Mouse (Mus musculus): ENCODE measurements around the gene Olfr1412. TPM values are rescaled to one million over a fixed set of nuclear protein-coding genes. Genes with fewer than 3 reads are reported as not detected.
A peak's percentile ranks its signal among the peaks of the same experiment; 100 is the strongest.

The Olfr1412 gene
- total and polyA plus RNA-seq, 3 experiments: 0.16 TPM; not detected in 2

- Histone ChIP-seq H3K4me1 (ENCODE audit: insufficient read depth, low read depth, low read length) (no peaks in the 10 kb centered on the region), H3K4me3 (ENCODE audit: low read depth, low read length) (no peak overlapping the region), H3K27me3 (ENCODE audit: insufficient read depth, low read length) (peaks cover 7% of the 10 kb centered on the region), H3K9me3 (replicated peaks) (no peaks in the 10 kb centered on the region), H3K36me3 (replicated peaks) (no peaks in the 10 kb centered on the region)
- ATAC-seq (ENCODE audit: extremely low read depth, insufficient number of reproducible peaks, low FRiP score, poor library complexity, severe bottlenecking): no peak
- DNase-seq (ENCODE audit: low spot score): no peak
- TF ChIP-seq CTCF (IDR thresholded peaks at IDR 0.05; ENCODE audit: low read depth, low read length): no peak
- TF ChIP-seq POLR2AphosphoS5 (IDR thresholded peaks at IDR 0.05; ENCODE audit: insufficient replicate concordance, low read depth, low read length): no peak
- TF ChIP-seq TAL1 (conservative IDR thresholded peaks at IDR 0.05; ENCODE audit: low read depth, low read length): no peak
- TF ChIP-seq GATA2 (IDR thresholded peaks at IDR 0.05; ENCODE audit: borderline replicate concordance, low read depth, low read length): no peak
- no peak for TF ChIP-seq GATA1 (IDR thresholded peaks at IDR 0.05; ENCODE audit: borderline replicate concordance, low read length)
Observed at GRCm38 (mm10) chr1:92596019-92596418, 10.4 kb downstream of the Olfr1412 start.

- H3K27me3 ChIP-seq (ENCODE audit: insufficient read depth, low read length): peaks cover 3% of the 10 kb centered on the region; the same call in 1 of the 2 replicates
- no peaks in the 10 kb centered on the region for H3K4me1 ChIP-seq (ENCODE audit: insufficient read depth, low read depth, low read length)
- ATAC-seq (ENCODE audit: extremely low read depth, insufficient number of reproducible peaks, low FRiP score, poor library complexity, severe bottlenecking) (no peak), DNase-seq (ENCODE audit: low spot score) (no peak)
- no peaks in the 10 kb centered on the region for H3K9me3 ChIP-seq (replicated peaks)
- TF ChIP-seq TAL1 (conservative IDR thresholded peaks at IDR 0.05; ENCODE audit: low read depth, low read length) (no peak), GATA1 (IDR thresholded peaks at IDR 0.05; ENCODE audit: borderline replicate concordance, low read length) (no peak), CTCF (IDR thresholded peaks at IDR 0.05; ENCODE audit: low read depth, low read length) (no peak), GATA2 (IDR thresholded peaks at IDR 0.05; ENCODE audit: borderline replicate concordance, low read depth, low read length) (no peak), POLR2AphosphoS5 (IDR thresholded peaks at IDR 0.05; ENCODE audit: insufficient replicate concordance, low read depth, low read length) (no peak)
- H3K36me3 ChIP-seq (replicated peaks): no peaks in the 10 kb centered on the region
- H3K4me3 ChIP-seq (ENCODE audit: low read depth, low read length): no peak within 1 kb of the TSS
Observed at GRCm38 (mm10) chr1:92605482-92605881, 19.9 kb downstream of the Olfr1412 start, which contains the start of gene Olfr1410. Gene Olfr1410 (plus strand): TSS chr1:92605782.

DNA sequence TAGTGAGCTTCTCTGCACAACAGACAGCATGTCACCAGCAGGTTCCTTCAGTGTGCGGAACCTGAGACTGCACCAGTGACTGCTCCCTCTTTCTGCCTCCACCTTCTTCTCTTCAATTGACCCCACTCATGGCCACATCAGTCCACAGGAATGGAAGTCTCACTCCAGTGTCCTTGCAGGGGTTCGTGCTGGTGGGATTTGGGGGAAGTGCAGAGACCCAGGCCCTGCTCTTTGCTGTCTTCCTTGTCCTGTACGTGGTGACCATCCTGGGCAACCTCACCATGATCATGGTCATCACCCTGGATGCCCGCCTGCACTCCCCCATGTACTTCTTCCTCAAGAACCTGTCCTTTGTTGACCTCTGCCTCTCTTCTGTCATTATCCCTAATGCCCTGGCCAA lies 22.1 kb downstream of the Olfr1412 start:
- no peak for ATAC-seq (ENCODE audit: extremely low read depth, insufficient number of reproducible peaks, low FRiP score, poor library complexity, severe bottlenecking)
- no peak for TF ChIP-seq TAL1 (conservative IDR thresholded peaks at IDR 0.05; ENCODE audit: low read depth, low read length)
- no peak for TF ChIP-seq GATA1 (IDR thresholded peaks at IDR 0.05; ENCODE audit: borderline replicate concordance, low read length)
- TF ChIP-seq POLR2AphosphoS5 (IDR thresholded peaks at IDR 0.05; ENCODE audit: insufficient replicate concordance, low read depth, low read length): no peak
- TF ChIP-seq CTCF (IDR thresholded peaks at IDR 0.05; ENCODE audit: low read depth, low read length): no peak
- TF ChIP-seq GATA2 (IDR thresholded peaks at IDR 0.05; ENCODE audit: borderline replicate concordance, low read depth, low read length): no peak
- Histone ChIP-seq H3K27me3 (ENCODE audit: insufficient read depth, low read length) (peaks cover 3% of the 10 kb centered on the region; the same call in 1 of the 2 replicates), H3K9me3 (replicated peaks) (no peaks in the 10 kb centered on the region), H3K4me3 (ENCODE audit: low read depth, low read length) (no peak overlapping the region), H3K36me3 (replicated peaks) (no peaks in the 10 kb centered on the region), H3K4me1 (ENCODE audit: insufficient read depth, low read depth, low read length) (no peaks in the 10 kb centered on the region)
- DNase-seq (ENCODE audit: low spot score): no peak

GRCm38 (mm10) chr1:92611008-92611407 lies 25.4 kb downstream of the Olfr1412 start:
- Histone ChIP-seq H3K36me3 (replicated peaks) (no peaks in the 10 kb centered on the region), H3K4me3 (ENCODE audit: low read depth, low read length) (no peak overlapping the region), H3K27me3 (ENCODE audit: insufficient read depth, low read length) (peaks cover 2% of the 10 kb centered on the region; the same call in 1 of the 2 replicates), H3K4me1 (ENCODE audit: insufficient read depth, low read depth, low read length) (no peaks in the 10 kb centered on the region), H3K9me3 (replicated peaks) (no peaks in the 10 kb centered on the region)
- DNase-seq (ENCODE audit: low spot score): peak; percentile 10
- TF ChIP-seq CTCF (IDR thresholded peaks at IDR 0.05; ENCODE audit: low read depth, low read length) (peak; percentile 92), POLR2AphosphoS5 (IDR thresholded peaks at IDR 0.05; ENCODE audit: insufficient replicate concordance, low read depth, low read length) (no peak)
- ATAC-seq (ENCODE audit: extremely low read depth, insufficient number of reproducible peaks, low FRiP score, poor library complexity, severe bottlenecking): no peak

DNA sequence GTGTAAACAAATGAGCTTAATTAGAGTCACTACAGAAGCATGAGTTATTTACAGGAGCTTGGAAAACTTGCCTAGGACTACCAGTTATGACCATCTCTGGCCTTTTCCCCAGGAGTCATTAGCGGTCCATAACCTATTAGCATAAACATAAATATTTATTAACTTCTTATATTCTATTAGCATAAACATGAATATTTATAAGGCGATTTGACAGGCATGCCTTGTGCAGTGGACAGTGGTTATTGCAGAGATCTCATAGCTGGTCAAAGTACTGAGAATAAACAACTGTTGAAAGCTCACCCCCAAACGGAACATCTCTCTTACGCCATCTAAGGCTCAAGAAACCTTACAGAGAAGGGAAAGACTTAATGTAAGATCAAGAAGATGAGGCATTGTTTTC lies 27.6 kb downstream of the Olfr1412 start:
- Histone ChIP-seq H3K9me3 (replicated peaks) (no peaks in the 10 kb centered on the region), H3K4me3 (ENCODE audit: low read depth, low read length) (no peak overlapping the region), H3K27me3 (ENCODE audit: insufficient read depth, low read length) (peaks cover 9% of the 10 kb centered on the region), H3K36me3 (replicated peaks) (no peaks in the 10 kb centered on the region), H3K4me1 (ENCODE audit: insufficient read depth, low read depth, low read length) (no peaks in the 10 kb centered on the region)
- DNase-seq (ENCODE audit: low spot score) (no peak), ATAC-seq (ENCODE audit: extremely low read depth, insufficient number of reproducible peaks, low FRiP score, poor library complexity, severe bottlenecking) (no peak)
- TF ChIP-seq TAL1 (conservative IDR thresholded peaks at IDR 0.05; ENCODE audit: low read depth, low read length) (no peak), POLR2AphosphoS5 (IDR thresholded peaks at IDR 0.05; ENCODE audit: insufficient replicate concordance, low read depth, low read length) (no peak), CTCF (IDR thresholded peaks at IDR 0.05; ENCODE audit: low read depth, low read length) (no peak), GATA2 (IDR thresholded peaks at IDR 0.05; ENCODE audit: borderline replicate concordance, low read depth, low read length) (no peak), GATA1 (IDR thresholded peaks at IDR 0.05; ENCODE audit: borderline replicate concordance, low read length) (no peak)

GRCm38 (mm10) chr1:92614516-92614915 lies 28.9 kb downstream of the Olfr1412 start:
- Histone ChIP-seq H3K4me3 (ENCODE audit: low read depth, low read length) (no peak overlapping the region), H3K4me1 (ENCODE audit: insufficient read depth, low read depth, low read length) (no peaks in the 10 kb centered on the region), H3K9me3 (replicated peaks) (no peaks in the 10 kb centered on the region), H3K36me3 (replicated peaks) (no peaks in the 10 kb centered on the region), H3K27me3 (ENCODE audit: insufficient read depth, low read length) (peaks cover 20% of the 10 kb centered on the region)
- TF ChIP-seq GATA2 (IDR thresholded peaks at IDR 0.05; ENCODE audit: borderline replicate concordance, low read depth, low read length): no peak
- TF ChIP-seq GATA1 (IDR thresholded peaks at IDR 0.05; ENCODE audit: borderline replicate concordance, low read length): no peak
- no peak for TF ChIP-seq CTCF (IDR thresholded peaks at IDR 0.05; ENCODE audit: low read depth, low read length)
- no peak for TF ChIP-seq POLR2AphosphoS5 (IDR thresholded peaks at IDR 0.05; ENCODE audit: insufficient replicate concordance, low read depth, low read length)
- ATAC-seq (ENCODE audit: extremely low read depth, insufficient number of reproducible peaks, low FRiP score, poor library complexity, severe bottlenecking): no peak
- DNase-seq (ENCODE audit: low spot score): no peak

Data from G1E (cell line).